Mouse (Mus musculus) CH12.LX (cell line): ENCODE data around the gene Clec11a. TPM values are rescaled to one million over a fixed set of nuclear protein-coding genes. Genes with fewer than 3 reads are reported as not detected.

Source experiments
- DNase-seq: peaks from one replicate; pipeline ENCODE4 v3.0.0-alpha.2; 2013; ENCODE audit errors: extremely low read depth
- H3K27ac ChIP-seq: 2 replicates; pipeline ENCODE4 v1.5.1; 2012; ENCODE audit warnings: low read depth, mild to moderate bottlenecking, control low read depth, moderate library complexity; ENCODE audit not compliant: insufficient read depth
- H3K27me3 ChIP-seq: replicated peaks from 2 replicates; pipeline ENCODE3; 2012; ENCODE audit warnings: inconsistent platforms
- H3K36me3 ChIP-seq, 2 experiments: replicated peaks in 1 of 2; 2 replicates each; pipeline versions ENCODE3 to v1.6.1; 2012; ENCODE audit warnings: inconsistent platforms in 1 of 2, low read length in 1 of 2, mild to moderate bottlenecking in 1 of 2, mixed read lengths in 1 of 2, moderate library complexity in 1 of 2; ENCODE audit not compliant: control insufficient read depth in 1 of 2, insufficient read depth in 1 of 2
- H3K4me1 ChIP-seq, 2 experiments: 2 replicates each; pipeline ENCODE4 v1.6.1; 2012; ENCODE audit warnings: inconsistent platforms in 1 of 2, moderate library complexity in 1 of 2; ENCODE audit not compliant: insufficient read depth in 2 of 2, control insufficient read depth in 1 of 2
- H3K4me2 ChIP-seq: 2 replicates; pipeline ENCODE4 v1.6.1; 2012; ENCODE audit warnings: low read depth, mild to moderate bottlenecking, control low read depth; ENCODE audit not compliant: poor library complexity, insufficient read depth, severe bottlenecking
- H3K4me3 ChIP-seq, 3 experiments: fragments of 150-350 bp in 1 of 3; sonication (generic) in 1 of 3; replicated peaks in 1 of 3; 2 replicates each; pipeline versions ENCODE3 to v1.5.1; 2011 to 2012; ENCODE audit warnings: low read depth in 2 of 3, low read length in 2 of 3, mild to moderate bottlenecking in 2 of 3, moderate library complexity in 2 of 3, control low read depth in 1 of 3, improper control_type of control experiment in 1 of 3, inconsistent platforms in 1 of 3, mixed read lengths in 1 of 3; ENCODE audit not compliant: poor library complexity in 1 of 3
- H3K79me2 ChIP-seq: replicated peaks from 2 replicates; pipeline ENCODE4 v1.6.1; 2012; ENCODE audit warnings: mild to moderate bottlenecking, moderate library complexity; ENCODE audit not compliant: control insufficient read depth, poor library complexity, insufficient read depth, severe bottlenecking; ENCODE audit errors: extremely low read depth
- H3K9ac ChIP-seq: 2 replicates; pipeline ENCODE4 v1.6.1; 2012; ENCODE audit warnings: low read depth, mild to moderate bottlenecking, control low read depth, moderate library complexity; ENCODE audit not compliant: insufficient read depth
- H3K9me3 ChIP-seq: replicated peaks from 2 replicates; pipeline ENCODE3; 2012; ENCODE audit warnings: low read length, inconsistent platforms, mixed read lengths
- BHLHE40 ChIP-seq: IDR thresholded peaks from 2 replicates; pipeline ENCODE4 v1.6.1; 2011; ENCODE audit warnings: mild to moderate bottlenecking, low read depth, low read length, improper control_type of control experiment
- CHD2 ChIP-seq: IDR thresholded peaks from 2 replicates; pipeline ENCODE4 v1.6.1; 2011; ENCODE audit warnings: low read length, improper control_type of control experiment
- CTCF ChIP-seq, 2 experiments: IDR thresholded peaks in 1 of 2; conservative IDR thresholded peaks in 1 of 2; 2 replicates each; pipeline ENCODE4 v1.5.1; 2011 to 2012; ENCODE audit warnings: low read depth in 2 of 2, low read length in 2 of 2, improper control_type of control experiment in 1 of 2, inconsistent platforms in 1 of 2, mild to moderate bottlenecking in 1 of 2, moderate library complexity in 1 of 2
- ETS1 ChIP-seq: conservative IDR thresholded peaks from 2 replicates; pipeline ENCODE4 v1.6.1; 2012; ENCODE audit warnings: low read depth, mild to moderate bottlenecking, inconsistent platforms, low read length, improper control_type of control experiment, moderate library complexity
- GABPA ChIP-seq: IDR thresholded peaks from 2 replicates; pipeline ENCODE4 v1.6.1; 2012; ENCODE audit warnings: low read depth, low read length, improper control_type of control experiment, inconsistent platforms; ENCODE audit not compliant: insufficient replicate concordance
- HCFC1 ChIP-seq: IDR thresholded peaks from 2 replicates; pipeline ENCODE4 v1.6.1; 2012; ENCODE audit warnings: low read depth, mild to moderate bottlenecking, inconsistent platforms, low read length, improper control_type of control experiment
- JUND ChIP-seq: conservative IDR thresholded peaks from 2 replicates; pipeline ENCODE4 v1.6.1; 2011; ENCODE audit warnings: low read depth, low read length, improper control_type of control experiment
- MAFK ChIP-seq: IDR thresholded peaks from 2 replicates; pipeline ENCODE4 v1.6.1; 2011; ENCODE audit warnings: low read length, improper control_type of control experiment; ENCODE audit not compliant: insufficient replicate concordance
- MAX ChIP-seq: IDR thresholded peaks from 2 replicates; pipeline ENCODE4 v1.6.1; 2011; ENCODE audit warnings: low read length, improper control_type of control experiment
- MXI1 ChIP-seq: IDR thresholded peaks from 2 replicates; pipeline ENCODE4 v1.6.1; 2011; ENCODE audit warnings: mild to moderate bottlenecking, low read depth, low read length, improper control_type of control experiment
- MYC ChIP-seq: IDR thresholded peaks from 2 replicates; pipeline ENCODE4 v1.6.1; 2011; ENCODE audit warnings: low read depth, mild to moderate bottlenecking, improper control_type of control experiment, low read length
- NELFE ChIP-seq: IDR thresholded peaks from 2 replicates; pipeline ENCODE4 v1.6.1; 2011; ENCODE audit warnings: low read depth, low read length, improper control_type of control experiment
- NRF1 ChIP-seq: IDR thresholded peaks from 2 replicates; pipeline ENCODE4 v1.6.1; 2014; ENCODE audit warnings: low read depth, mild to moderate bottlenecking, inconsistent platforms, low read length, improper control_type of control experiment, moderate library complexity
- POLR2AphosphoS2 ChIP-seq: IDR thresholded peaks from 2 replicates; pipeline ENCODE4 v1.6.1; 2011; ENCODE audit warnings: low read depth, low read length, improper control_type of control experiment
- RAD21 ChIP-seq: IDR thresholded peaks from 2 replicates; pipeline ENCODE4 v1.6.1; 2011; ENCODE audit warnings: low read depth, mild to moderate bottlenecking, low read length, improper control_type of control experiment, moderate library complexity
- SIN3A ChIP-seq: IDR thresholded peaks from 2 replicates; pipeline ENCODE4 v1.6.1; 2012; ENCODE audit warnings: low read length, improper control_type of control experiment, inconsistent platforms
- SMC3 ChIP-seq: IDR thresholded peaks from 2 replicates; pipeline ENCODE4 v1.6.1; 2011; ENCODE audit warnings: low read depth, low read length, improper control_type of control experiment
- TBP ChIP-seq: conservative IDR thresholded peaks from 2 replicates; pipeline ENCODE4 v1.6.1; 2011; ENCODE audit warnings: low read depth, low read length, improper control_type of control experiment
- TCF12 ChIP-seq: IDR thresholded peaks from 2 replicates; pipeline ENCODE4 v1.6.1; 2014; ENCODE audit warnings: low read depth, mild to moderate bottlenecking, inconsistent platforms, low read length, improper control_type of control experiment
- UBTF ChIP-seq: IDR thresholded peaks from 2 replicates; pipeline ENCODE4 v1.6.1; 2012; ENCODE audit warnings: low read depth, mild to moderate bottlenecking, inconsistent platforms, low read length, improper control_type of control experiment, moderate library complexity
- USF1 ChIP-seq: IDR thresholded peaks from 2 replicates; pipeline ENCODE4 v1.6.1; 2014; ENCODE audit warnings: low read depth, mild to moderate bottlenecking, inconsistent platforms, low read length, improper control_type of control experiment
- USF2 ChIP-seq: conservative IDR thresholded peaks from 2 replicates; pipeline ENCODE4 v1.6.1; 2011; ENCODE audit warnings: low read depth, low read length, improper control_type of control experiment
- ZC3H11A ChIP-seq: IDR thresholded peaks from 2 replicates; pipeline ENCODE4 v1.6.1; 2012; ENCODE audit warnings: low read depth, mild to moderate bottlenecking, inconsistent platforms, low read length, improper control_type of control experiment
- ZKSCAN1 ChIP-seq: IDR thresholded peaks from 2 replicates; pipeline ENCODE4 v1.6.1; 2012; ENCODE audit warnings: low read depth, inconsistent platforms, low read length, improper control_type of control experiment, borderline replicate concordance
- dilution Hi-C: fragments of 300-500 bp; cut with MboI; formaldehyde crosslinking; loops from 2 replicates; pipeline ENCODE4 v1.14.3; 2020; ENCODE audit warnings: low sequenced_read_pairs; ENCODE audit not compliant: extremely low pct_unique_long_range_greater_than_20kb, extremely low pct_ligation_motif_present
- in situ Hi-C: fragments of 300-500 bp; cut with MboI; formaldehyde crosslinking; loops from 3 replicates; pipeline ENCODE4 v1.14.3; 2019; ENCODE audit warnings: low sequenced_read_pairs, low pct_ligation_motif_present, low pct_unique_long_range_greater_than_20kb, mixed read lengths
- polyA plus RNA-seq: library from polyadenylated mRNA; unstranded; fragments of >175 nt; gene quantifications from 2 replicates; pipeline ENCODE4 v1.2.1, GENCODE M21; 2012; ENCODE audit warnings: low read depth; ENCODE audit not compliant: insufficient read length
- total RNA-seq, 2 experiments: library from RNA; depleted of rRNA; stranded (reverse); fragments of 300-350 nt in 1 of 2; fragments of >200 nt in 1 of 2; gene quantifications; 2 replicates each; pipeline ENCODE4 v1.2.3; 2012 to 2014

Gene Clec11a
- total and polyA plus RNA-seq, 3 experiments = 0.46 to 0.89 (median 0.53) TPM

DNA sequence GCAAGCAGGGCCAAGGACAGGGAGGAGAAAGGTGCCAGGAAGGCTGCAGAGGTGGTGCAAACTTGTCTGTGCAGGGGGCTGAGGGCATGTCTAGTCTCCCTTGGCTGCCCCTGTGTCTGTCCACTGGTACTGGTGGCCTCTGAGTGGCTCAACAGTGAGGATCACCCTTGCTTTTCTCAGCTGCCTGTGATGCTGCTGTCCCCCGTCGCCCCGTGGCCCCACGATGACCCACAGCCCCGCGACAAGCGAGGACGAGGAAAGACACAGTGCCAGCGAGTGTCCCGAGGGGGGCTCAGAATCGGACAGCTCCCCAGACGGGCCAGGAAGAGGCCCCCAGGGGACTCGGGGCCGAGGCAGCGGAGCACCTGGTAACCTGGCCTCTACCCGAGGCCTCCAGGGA is 5.8 kb upstream of the Clec11a start:
- H3K4me2 ChIP-seq = no peak overlapping the region
- H3K27ac ChIP-seq = no peak overlapping the region
- no peaks in the 10 kb centered on the region for H3K36me3 ChIP-seq
- H3K9ac ChIP-seq = no peak overlapping the region
- peaks cover 22 to 49% of the 10 kb centered on the region in 2 experiments for H3K4me1 ChIP-seq
- no peak for DNase-seq
- in situ Hi-C loops = no loop called here
- dilution Hi-C loops = no loop called here
- no peak overlapping the region for H3K4me3 ChIP-seq
- TF ChIP-seq CHD2 (no peak), HCFC1 (no peak), MYC (no peak), NRF1 (no peak), BHLHE40 (no peak), MAFK (no peak), SMC3 (no peak), JUND (no peak), GABPA (no peak), POLR2AphosphoS2 (no peak), SIN3A (no peak), CTCF (conservative IDR thresholded peaks at IDR 0.05 in 1 of 2, IDR thresholded peaks at IDR 0.05 in 1 of 2; ENCODE audit: low read depth in 2 of 2, low read length in 2 of 2) (no peak), TCF12 (no peak), RAD21 (no peak), USF1 (no peak)
- H3K79me2 ChIP-seq = no peaks in the 10 kb centered on the region
- H3K9me3 ChIP-seq = no peaks in the 10 kb centered on the region
- H3K27me3 ChIP-seq = peaks cover 60% of the 10 kb centered on the region

- in situ Hi-C loops = no loop called here
- Histone ChIP-seq H3K4me2 (peak overlapping the region; percentile 22; the same call in 1 of the 2 replicates), H3K9ac (no peak overlapping the region), H3K4me3 (no peak overlapping the region), H3K27me3 (peaks cover 67% of the 10 kb centered on the region), H3K79me2 (no peaks in the 10 kb centered on the region), H3K9me3 (no peaks in the 10 kb centered on the region), H3K27ac (no peak overlapping the region), H3K36me3 (no peaks in the 10 kb centered on the region), H3K4me1 (peaks cover 17 to 45% of the 10 kb centered on the region in 2 experiments)
- TF ChIP-seq BHLHE40 (no peak), RAD21 (peak; percentile 52), MXI1 (0 out of 2 replicates have a peak, but pooled peaks have one; percentile 14), ZC3H11A (no peak), SMC3 (peak; percentile 71), CTCF (conservative IDR thresholded peaks at IDR 0.05 in 1 of 2, IDR thresholded peaks at IDR 0.05 in 1 of 2; ENCODE audit: low read depth in 2 of 2, low read length in 2 of 2) (peak in 1 of 2 experiments; percentile 68; a peak in 2 of 4 replicates), UBTF (no peak), POLR2AphosphoS2 (no peak), TBP (no peak), MAX (peak; percentile 73), TCF12 (0 out of 2 replicates have a peak, but pooled peaks have one; percentile 11), ZKSCAN1 (no peak), USF2 (no peak), MYC (peak; percentile 67; the same call in 1 of the 2 replicates), GABPA (no peak), MAFK (no peak), ETS1 (no peak), NELFE (no peak)
- peak; percentile 70 for DNase-seq
- dilution Hi-C loops = no loop called here
Measured at GRCm38 (mm10) chr7:44311713-44312304, 5.1 kb upstream of the Clec11a start.
